Mouse (Mus musculus) central nervous system, embryonic 18 days (tissue): ENCODE measurements around the gene Tnfsf18. TPM values are rescaled to one million over a fixed set of nuclear protein-coding genes. Genes with fewer than 3 reads are reported as not detected.

Source experiments
- polyA plus RNA-seq: library from polyadenylated mRNA; depleted of rRNA; stranded (reverse); fragments of >200 nt; gene quantifications from 2 replicates; pipeline ENCODE4 v1.2.3, GENCODE M21; 2012; rRNA removed

Tnfsf18 gene
- 0.06 and 0.07 TPM in 2 replicates for polyA plus RNA-seq

GRCm38 (mm10) chr1:161494343-161494742, at the start of gene Tnfsf18:
Gene Tnfsf18 (plus strand): TSS chr1:161494655.

Other genes starting within 250 kb of the Tnfsf18 start
- 87.4 and 93.6 TPM in 2 replicates for gene Prdx6, start 243.4 kb upstream of the Tnfsf18 start, polyA plus RNA-seq
- 0.03 TPM in 1 of 2 replicates, not detected in the other for gene Tnfsf4, start 99.2 kb upstream of the Tnfsf18 start, polyA plus RNA-seq